Mouse (Mus musculus): ENCODE results near the gene Hoxa10. TPM values are rescaled to one million over a fixed set of nuclear protein-coding genes. Genes with fewer than 3 reads are reported as not detected.

Gene Hoxa10
- total and polyA plus RNA-seq, 3 experiments, result 0.05 TPM; not detected in 2

DNA sequence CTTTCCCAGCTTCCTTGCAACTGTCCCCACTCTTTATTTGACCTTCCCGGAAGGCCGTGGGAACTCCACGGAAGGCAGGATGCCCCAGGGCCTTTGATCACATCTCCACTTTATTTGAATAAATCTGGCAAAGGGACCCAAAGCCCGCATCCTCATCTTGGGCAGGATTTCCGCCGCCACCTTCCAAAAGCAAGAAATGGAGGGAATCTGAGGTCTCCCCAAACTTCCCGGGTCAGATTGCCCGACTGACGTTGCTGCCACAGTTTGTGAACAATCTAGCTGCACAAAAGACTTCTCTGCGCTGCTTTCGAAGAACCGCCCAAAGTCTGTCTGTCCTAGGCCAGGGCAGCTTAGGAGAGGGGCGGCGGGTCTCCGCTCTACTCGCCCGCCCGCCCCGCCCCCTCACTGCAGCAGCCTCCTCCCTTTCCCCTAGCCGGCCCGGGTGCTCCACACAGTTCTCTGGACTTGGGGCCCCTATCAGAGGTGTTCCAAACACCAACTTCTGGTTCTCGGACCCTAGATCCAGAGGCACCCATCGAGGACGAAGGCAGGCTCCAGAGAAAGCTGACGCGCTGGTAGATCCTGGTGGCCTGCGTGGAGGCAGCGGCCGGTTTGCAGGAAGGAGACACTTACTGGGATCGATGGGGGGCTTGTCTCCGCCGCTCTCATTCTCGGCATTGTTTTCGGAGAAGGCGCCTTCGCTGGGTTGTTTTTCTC is 15.6 kb downstream of the Hoxa10 start:
- ATAC-seq (ENCODE audit: extremely low read depth, insufficient number of reproducible peaks, low FRiP score, poor library complexity, severe bottlenecking), result no peak
- Histone ChIP-seq H3K9me3 (replicated peaks) (no peaks in the 10 kb centered on the region), H3K4me1 (ENCODE audit: insufficient read depth, low read depth, low read length) (peaks cover 10% of the 10 kb centered on the region), H3K36me3 (replicated peaks) (no peaks in the 10 kb centered on the region), H3K4me3 (ENCODE audit: low read depth, low read length) (no peak overlapping the region), H3K27me3 (ENCODE audit: insufficient read depth, low read length) (peaks cover 66% of the 10 kb centered on the region)
- DNase-seq (ENCODE audit: low spot score), result no peak
- TF ChIP-seq CTCF (IDR thresholded peaks at IDR 0.05; ENCODE audit: low read depth, low read length) (no peak), GATA1 (IDR thresholded peaks at IDR 0.05; ENCODE audit: borderline replicate concordance, low read length) (no peak), TAL1 (conservative IDR thresholded peaks at IDR 0.05; ENCODE audit: low read depth, low read length) (no peak), POLR2AphosphoS5 (IDR thresholded peaks at IDR 0.05; ENCODE audit: insufficient replicate concordance, low read depth, low read length) (no peak), GATA2 (IDR thresholded peaks at IDR 0.05; ENCODE audit: borderline replicate concordance, low read depth, low read length) (no peak)

DNA sequence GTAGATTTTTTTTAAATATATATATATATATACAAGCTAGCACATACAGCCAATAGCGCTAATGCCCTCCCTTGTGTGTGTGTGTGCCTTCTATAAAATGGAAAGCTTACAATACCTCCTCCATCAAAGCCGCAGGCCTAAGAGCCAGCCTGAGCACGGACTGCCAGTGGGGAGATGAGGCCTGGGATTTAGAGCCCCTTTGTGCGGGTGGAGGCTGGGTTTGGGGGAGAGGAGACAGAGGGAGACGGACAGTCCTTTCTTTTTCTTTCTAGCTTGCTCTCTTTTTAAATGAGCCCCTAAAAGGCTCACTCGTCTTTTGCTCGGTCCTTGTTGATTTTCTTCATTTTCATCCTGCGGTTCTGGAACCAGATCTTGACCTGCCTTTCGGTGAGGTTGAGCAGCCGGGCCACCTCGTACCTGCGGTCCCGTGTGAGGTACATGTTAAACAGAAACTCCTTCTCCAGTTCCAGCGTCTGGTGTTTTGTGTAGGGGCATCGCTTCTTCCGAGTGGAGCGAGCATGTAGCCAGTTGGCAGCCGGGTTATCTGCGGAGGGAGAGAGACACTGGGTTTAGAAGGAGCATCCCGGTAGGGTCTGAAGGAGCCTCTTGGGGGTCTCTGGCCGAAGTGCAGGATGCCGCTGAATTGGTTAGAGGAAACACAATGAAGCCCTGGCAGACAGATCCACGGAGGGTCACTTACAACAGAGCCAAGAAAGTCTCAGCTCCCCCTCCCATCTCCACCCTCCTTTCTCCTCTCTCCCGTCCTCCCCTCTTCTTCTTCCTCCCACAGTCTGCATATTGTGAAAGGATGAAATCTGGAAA is 16.5 kb downstream of the Hoxa10 start:
- no peak overlapping the region for H3K4me3 ChIP-seq (ENCODE audit: low read depth, low read length)
- peaks cover 10% of the 10 kb centered on the region for H3K4me1 ChIP-seq (ENCODE audit: insufficient read depth, low read depth, low read length)
- TF ChIP-seq TAL1 (conservative IDR thresholded peaks at IDR 0.05; ENCODE audit: low read depth, low read length) (no peak), GATA2 (IDR thresholded peaks at IDR 0.05; ENCODE audit: borderline replicate concordance, low read depth, low read length) (no peak), POLR2AphosphoS5 (IDR thresholded peaks at IDR 0.05; ENCODE audit: insufficient replicate concordance, low read depth, low read length) (no peak), GATA1 (IDR thresholded peaks at IDR 0.05; ENCODE audit: borderline replicate concordance, low read length) (no peak)
- no peak for DNase-seq (ENCODE audit: low spot score)
- H3K9me3 ChIP-seq (replicated peaks), result no peaks in the 10 kb centered on the region
- peaks cover 59% of the 10 kb centered on the region for H3K27me3 ChIP-seq (ENCODE audit: insufficient read depth, low read length)
- H3K36me3 ChIP-seq (replicated peaks), result no peaks in the 10 kb centered on the region
- no peak for ATAC-seq (ENCODE audit: extremely low read depth, insufficient number of reproducible peaks, low FRiP score, poor library complexity, severe bottlenecking)

DNA sequence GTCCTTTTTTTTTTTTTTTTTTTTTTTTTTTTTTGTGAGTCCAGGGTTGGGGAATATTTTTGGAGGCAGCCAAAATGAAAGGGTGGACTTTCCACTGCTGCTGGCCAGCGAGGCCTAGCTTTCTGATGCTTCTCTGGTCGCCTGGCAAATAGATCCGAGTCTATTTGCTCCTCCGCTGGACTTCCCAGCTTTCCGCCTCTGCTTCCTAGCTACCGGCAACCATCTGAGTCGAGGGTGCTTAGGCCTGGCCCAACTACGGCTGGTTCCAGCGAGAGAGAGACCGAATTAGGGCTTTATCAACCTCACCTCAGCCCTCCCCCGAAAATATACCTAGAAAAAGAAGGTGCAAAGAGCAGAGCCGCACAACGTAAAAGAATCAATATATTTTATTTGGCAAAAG is 17.9 kb downstream of the Hoxa10 start:
- no peak overlapping the region for H3K4me3 ChIP-seq (ENCODE audit: low read depth, low read length)
- no peaks in the 10 kb centered on the region for H3K36me3 ChIP-seq (replicated peaks)
- peaks cover 53% of the 10 kb centered on the region for H3K27me3 ChIP-seq (ENCODE audit: insufficient read depth, low read length)
- no peak for DNase-seq (ENCODE audit: low spot score)
- no peak for TF ChIP-seq GATA1 (IDR thresholded peaks at IDR 0.05; ENCODE audit: borderline replicate concordance, low read length)
- no peak for TF ChIP-seq CTCF (IDR thresholded peaks at IDR 0.05; ENCODE audit: low read depth, low read length)
- no peak for TF ChIP-seq TAL1 (conservative IDR thresholded peaks at IDR 0.05; ENCODE audit: low read depth, low read length)
- no peak for TF ChIP-seq POLR2AphosphoS5 (IDR thresholded peaks at IDR 0.05; ENCODE audit: insufficient replicate concordance, low read depth, low read length)
- TF ChIP-seq GATA2 (IDR thresholded peaks at IDR 0.05; ENCODE audit: borderline replicate concordance, low read depth, low read length), result no peak
- ATAC-seq (ENCODE audit: extremely low read depth, insufficient number of reproducible peaks, low FRiP score, poor library complexity, severe bottlenecking), result no peak
- H3K4me1 ChIP-seq (ENCODE audit: insufficient read depth, low read depth, low read length), result peaks cover 10% of the 10 kb centered on the region
- H3K9me3 ChIP-seq (replicated peaks), result no peaks in the 10 kb centered on the region

- peaks cover 52% of the 10 kb centered on the region for H3K27me3 ChIP-seq (ENCODE audit: insufficient read depth, low read length)
- H3K4me3 ChIP-seq (ENCODE audit: low read depth, low read length), result peak overlapping the region; percentile 62; the same call in 1 of the 2 replicates
- DNase-seq (ENCODE audit: low spot score) (no peak), ATAC-seq (ENCODE audit: extremely low read depth, insufficient number of reproducible peaks, low FRiP score, poor library complexity, severe bottlenecking) (no peak)
- TF ChIP-seq TAL1 (conservative IDR thresholded peaks at IDR 0.05; ENCODE audit: low read depth, low read length), result no peak
- no peak for TF ChIP-seq GATA1 (IDR thresholded peaks at IDR 0.05; ENCODE audit: borderline replicate concordance, low read length)
- no peak for TF ChIP-seq GATA2 (IDR thresholded peaks at IDR 0.05; ENCODE audit: borderline replicate concordance, low read depth, low read length)
- TF ChIP-seq POLR2AphosphoS5 (IDR thresholded peaks at IDR 0.05; ENCODE audit: insufficient replicate concordance, low read depth, low read length), result no peak
- TF ChIP-seq CTCF (IDR thresholded peaks at IDR 0.05; ENCODE audit: low read depth, low read length), result no peak
- H3K36me3 ChIP-seq (replicated peaks), result no peaks in the 10 kb centered on the region
- H3K9me3 ChIP-seq (replicated peaks), result peaks cover 5% of the 10 kb centered on the region
- peaks cover 10% of the 10 kb centered on the region for H3K4me1 ChIP-seq (ENCODE audit: insufficient read depth, low read depth, low read length)
These were observed 18.5 kb downstream of the Hoxa10 start for GRCm38 (mm10) chr6:52221993-52222685.

- peak; percentile 39 for DNase-seq (ENCODE audit: low spot score)
- peak; percentile 60 for ATAC-seq (ENCODE audit: extremely low read depth, insufficient number of reproducible peaks, low FRiP score, poor library complexity, severe bottlenecking)
- H3K4me1 ChIP-seq (ENCODE audit: insufficient read depth, low read depth, low read length), result peaks cover 10% of the 10 kb centered on the region
- TF ChIP-seq POLR2AphosphoS5 (IDR thresholded peaks at IDR 0.05; ENCODE audit: insufficient replicate concordance, low read depth, low read length), result no peak
- TF ChIP-seq GATA1 (IDR thresholded peaks at IDR 0.05; ENCODE audit: borderline replicate concordance, low read length), result no peak
- TF ChIP-seq GATA2 (IDR thresholded peaks at IDR 0.05; ENCODE audit: borderline replicate concordance, low read depth, low read length), result no peak
- no peak for TF ChIP-seq TAL1 (conservative IDR thresholded peaks at IDR 0.05; ENCODE audit: low read depth, low read length)
- peak; percentile 83 for TF ChIP-seq CTCF (IDR thresholded peaks at IDR 0.05; ENCODE audit: low read depth, low read length)
- H3K36me3 ChIP-seq (replicated peaks), result no peaks in the 10 kb centered on the region
- peaks cover 51% of the 10 kb centered on the region for H3K27me3 ChIP-seq (ENCODE audit: insufficient read depth, low read length)
- peaks cover 9% of the 10 kb centered on the region for H3K9me3 ChIP-seq (replicated peaks)
- peak within 1 kb of the TSS; percentile 62; the same call in 1 of the 2 replicates for H3K4me3 ChIP-seq (ENCODE audit: low read depth, low read length)
These were observed 19.2 kb downstream of the Hoxa10 start, which contains the start of gene Hoxa7 for GRCm38 (mm10) chr6:52221337-52221992. TSS of gene Hoxa7 (minus strand) at chr6:52221854.
